Mouse (Mus musculus): Measurements from ENCODE around the gene Sstr4. TPM values are rescaled to one million over a fixed set of nuclear protein-coding genes. Genes with fewer than 3 reads are reported as not detected.

Sstr4 gene
- polyA plus RNA-seq, 1 experiment from 2014 or later, result 2.5 TPM

GRCm38 (mm10) chr2:148421112-148421511 is 26.0 kb downstream of the Sstr4 start:
- Histone ChIP-seq H3K27ac (no peak overlapping the region), H3K4me2 (replicated peaks) (no peak overlapping the region), H3K27me3 (no peaks in the 10 kb centered on the region), H3K4me1 (peaks cover 6% of the 10 kb centered on the region; the same call in 1 of the 2 replicates), H3K36me3 (no peaks in the 10 kb centered on the region), H3K9ac (no peak overlapping the region), H3K4me3 (no peak overlapping the region), H3K9me3 (no peaks in the 10 kb centered on the region)
- 54% methylated on average over 1 of the region's 1 CpGs for WGBS
- no peak for ATAC-seq (ENCODE audit: low FRiP score, low read depth)

GRCm38 (mm10) chr2:148421706-148422105 is 26.6 kb downstream of the Sstr4 start:
- WGBS, result 71% methylated on average over 1 of the region's 1 CpGs
- no peak for ATAC-seq (ENCODE audit: low FRiP score, low read depth)
- no peaks in the 10 kb centered on the region for H3K36me3 ChIP-seq

GRCm38 (mm10) chr2:148425709-148426382 is 30.7 kb downstream of the Sstr4 start:
- H3K4me1 ChIP-seq, result peaks cover 9% of the 10 kb centered on the region; the same call in 1 of the 2 replicates
- H3K27me3 ChIP-seq, result no peaks in the 10 kb centered on the region
- no peak for ATAC-seq (ENCODE audit: low FRiP score, low read depth)
- H3K36me3 ChIP-seq, result no peaks in the 10 kb centered on the region
- WGBS, result 49% methylated on average over 5 of the region's 5 CpGs
- no peak overlapping the region for H3K9ac ChIP-seq
- H3K9me3 ChIP-seq, result no peaks in the 10 kb centered on the region
- no peak overlapping the region for H3K4me3 ChIP-seq
- no peak overlapping the region for H3K27ac ChIP-seq
- no peak overlapping the region for H3K4me2 ChIP-seq (replicated peaks)

More at GRCm38 (mm10) chr2:148421706-148422105, 26.6 kb downstream of the Sstr4 start:
- no peak overlapping the region for H3K9ac ChIP-seq
- no peaks in the 10 kb centered on the region for H3K27me3 ChIP-seq
- no peaks in the 10 kb centered on the region for H3K9me3 ChIP-seq
- peaks cover 6% of the 10 kb centered on the region; the same call in 1 of the 2 replicates for H3K4me1 ChIP-seq
- no peak overlapping the region for H3K4me3 ChIP-seq
- no peak overlapping the region for H3K27ac ChIP-seq
- H3K4me2 ChIP-seq (replicated peaks), result no peak overlapping the region

- Histone ChIP-seq H3K9me3 (no peaks in the 10 kb centered on the region), H3K4me3 (no peak overlapping the region)
Measured at GRCm38 (mm10) chr2:148427553-148427952, 32.4 kb downstream of the Sstr4 start.

GRCm38 (mm10) chr2:148428523-148428922 is 33.4 kb downstream of the Sstr4 start:
- Histone ChIP-seq H3K4me2 (replicated peaks) (no peak overlapping the region), H3K27ac (no peak overlapping the region), H3K4me3 (no peak overlapping the region), H3K36me3 (no peaks in the 10 kb centered on the region), H3K4me1 (0 out of 2 replicates have a peak, but pooled peaks cover 12% of the 10 kb centered on the region), H3K9me3 (no peaks in the 10 kb centered on the region), H3K9ac (no peak overlapping the region), H3K27me3 (no peaks in the 10 kb centered on the region)
- no peak for ATAC-seq (ENCODE audit: low FRiP score, low read depth)
- WGBS, result 74% methylated on average over 3 of the region's 3 CpGs

More at GRCm38 (mm10) chr2:148427553-148427952, 32.4 kb downstream of the Sstr4 start:
- H3K9ac ChIP-seq, result no peak overlapping the region
- no peak overlapping the region for H3K4me2 ChIP-seq (replicated peaks)
- H3K36me3 ChIP-seq, result no peaks in the 10 kb centered on the region
- peaks cover 18% of the 10 kb centered on the region; the same call in 1 of the 2 replicates for H3K4me1 ChIP-seq
- H3K27ac ChIP-seq, result no peak overlapping the region
- 83% methylated on average over 3 of the region's 3 CpGs for WGBS
- H3K27me3 ChIP-seq, result no peaks in the 10 kb centered on the region
- no peak for ATAC-seq (ENCODE audit: low FRiP score, low read depth)

- Histone ChIP-seq H3K36me3 (no peaks in the 10 kb centered on the region), H3K4me3 (no peak overlapping the region), H3K9me3 (no peaks in the 10 kb centered on the region), H3K27ac (no peak overlapping the region), H3K27me3 (no peaks in the 10 kb centered on the region), H3K4me1 (0 out of 2 replicates have a peak, but pooled peaks cover 12% of the 10 kb centered on the region), H3K4me2 (replicated peaks) (no peak overlapping the region), H3K9ac (no peak overlapping the region)
- peak; percentile 29; the same call in 1 of the 2 replicates for ATAC-seq (ENCODE audit: low FRiP score, low read depth)
Measured at GRCm38 (mm10) chr2:148429001-148429505, 33.9 kb downstream of the Sstr4 start.

- no peak for ATAC-seq (ENCODE audit: low FRiP score, low read depth)
- H3K27me3 ChIP-seq, result no peaks in the 10 kb centered on the region
- WGBS, result 51% methylated on average over 4 of the region's 4 CpGs
- no peak overlapping the region for H3K4me2 ChIP-seq (replicated peaks)
- no peak overlapping the region for H3K9ac ChIP-seq
- H3K4me1 ChIP-seq, result 0 out of 2 replicates have a peak, but pooled peaks cover 12% of the 10 kb centered on the region
- H3K4me3 ChIP-seq, result no peak overlapping the region
- no peaks in the 10 kb centered on the region for H3K9me3 ChIP-seq
- H3K36me3 ChIP-seq, result no peaks in the 10 kb centered on the region
- no peak overlapping the region for H3K27ac ChIP-seq
Measured at GRCm38 (mm10) chr2:148430941-148431340, 35.8 kb downstream of the Sstr4 start.

GRCm38 (mm10) chr2:148432346-148432745 is 37.2 kb downstream of the Sstr4 start:
- H3K9ac ChIP-seq, result no peak overlapping the region
- no peaks in the 10 kb centered on the region for H3K9me3 ChIP-seq
- no peaks in the 10 kb centered on the region for H3K36me3 ChIP-seq
- H3K4me1 ChIP-seq, result 0 out of 2 replicates have a peak, but pooled peaks cover 12% of the 10 kb centered on the region
- H3K27ac ChIP-seq, result no peak overlapping the region
- WGBS, result 67% methylated on average over 2 of the region's 2 CpGs
- H3K4me2 ChIP-seq (replicated peaks), result no peak overlapping the region
- no peaks in the 10 kb centered on the region for H3K27me3 ChIP-seq
- no peak overlapping the region for H3K4me3 ChIP-seq
- ATAC-seq (ENCODE audit: low FRiP score, low read depth), result no peak

- H3K27ac ChIP-seq, result no peak overlapping the region
- 52% methylated on average over 3 of the region's 3 CpGs for WGBS
- no peak overlapping the region for H3K4me2 ChIP-seq (replicated peaks)
- H3K4me3 ChIP-seq, result no peak overlapping the region
- ATAC-seq (ENCODE audit: low FRiP score, low read depth), result no peak
- H3K27me3 ChIP-seq, result 0 out of 2 replicates have a peak, but pooled peaks cover 3% of the 10 kb centered on the region
- no peaks in the 10 kb centered on the region for H3K36me3 ChIP-seq
- no peaks in the 10 kb centered on the region for H3K9me3 ChIP-seq
- H3K4me1 ChIP-seq, result 0 out of 2 replicates have a peak, but pooled peaks cover 5% of the 10 kb centered on the region
- no peak overlapping the region for H3K9ac ChIP-seq
Measured at GRCm38 (mm10) chr2:148436285-148436684, 41.1 kb downstream of the Sstr4 start.

GRCm38 (mm10) chr2:148439691-148440276 is 44.6 kb downstream of the Sstr4 start:
- no peak for ATAC-seq (ENCODE audit: low FRiP score, low read depth)
- Histone ChIP-seq H3K9ac (no peak overlapping the region), H3K4me1 (no peaks in the 10 kb centered on the region), H3K27me3 (0 out of 2 replicates have a peak, but pooled peaks cover 3% of the 10 kb centered on the region), H3K36me3 (no peaks in the 10 kb centered on the region), H3K4me2 (replicated peaks) (no peak overlapping the region), H3K9me3 (no peaks in the 10 kb centered on the region), H3K4me3 (no peak overlapping the region), H3K27ac (no peak overlapping the region)
- 63% methylated on average over 3 of the region's 3 CpGs for WGBS

GRCm38 (mm10) chr2:148441421-148441820 is 46.3 kb downstream of the Sstr4 start:
- 85% methylated on average over 10 of the region's 10 CpGs for WGBS
- no peak overlapping the region for H3K27ac ChIP-seq
- no peak overlapping the region for H3K9ac ChIP-seq
- no peaks in the 10 kb centered on the region for H3K4me1 ChIP-seq
- H3K36me3 ChIP-seq, result no peaks in the 10 kb centered on the region
- peak overlapping the region; percentile 12 for H3K4me3 ChIP-seq
- no peaks in the 10 kb centered on the region for H3K9me3 ChIP-seq
- 0 out of 2 replicates have a peak overlapping the region, but pooled peaks have one; percentile 9 for H3K4me2 ChIP-seq (replicated peaks)
- ATAC-seq (ENCODE audit: low FRiP score, low read depth), result no peak
- H3K27me3 ChIP-seq, result 0 out of 2 replicates have a peak, but pooled peaks cover 3% of the 10 kb centered on the region

GRCm38 (mm10) chr2:148442172-148442571 is 47.0 kb downstream of the Sstr4 start:
- peak overlapping the region; percentile 12 for H3K4me3 ChIP-seq
- H3K4me1 ChIP-seq, result no peaks in the 10 kb centered on the region
- ATAC-seq (ENCODE audit: low FRiP score, low read depth), result no peak
- no peak overlapping the region for H3K27ac ChIP-seq
- H3K4me2 ChIP-seq (replicated peaks), result peak overlapping the region; percentile 9; the same call in 1 of the 2 replicates
- no peak overlapping the region; the same call in 1 of the 2 replicates for H3K9ac ChIP-seq
- no peaks in the 10 kb centered on the region for H3K36me3 ChIP-seq
- no peaks in the 10 kb centered on the region for H3K9me3 ChIP-seq
- H3K27me3 ChIP-seq, result 0 out of 2 replicates have a peak, but pooled peaks cover 3% of the 10 kb centered on the region
- 86% methylated on average over 4 of the region's 4 CpGs for WGBS
